Mouse (Mus musculus): ENCODE results near the gene Pfkp. TPM values are rescaled to one million over a fixed set of nuclear protein-coding genes. Genes with fewer than 3 reads are reported as not detected.

Pfkp gene
- polyA plus RNA-seq (2012; rRNA removed) = 82.0 and 93.2 TPM in 2 replicates

- Histone ChIP-seq H3K36me3 (ENCODE audit: control insufficient read depth, insufficient read depth, low read length) (no peaks in the 10 kb centered on the region), H3K27ac (ENCODE audit: control insufficient read depth, insufficient read depth, low read length) (peak within 1 kb of the TSS; percentile 85), H3K4me1 (replicated peaks; ENCODE audit: control insufficient read depth, insufficient read depth, low read length) (no peaks in the 10 kb centered on the region; the same call in 1 of the 2 replicates), H3K4me3 (ENCODE audit: control insufficient read depth, insufficient read depth, low read length) (peak within 1 kb of the TSS; percentile 57), H3K27me3 (ENCODE audit: control insufficient read depth, insufficient read depth, low read length) (no peaks in the 10 kb centered on the region)
- TF ChIP-seq POLR2A (IDR thresholded peaks at IDR 0.05; ENCODE audit: control insufficient read depth, extremely low read depth, insufficient read depth, low read length, poor library complexity) (peak; percentile 67; the same call in 1 of the 2 replicates), CTCF (IDR thresholded peaks at IDR 0.05; ENCODE audit: borderline replicate concordance, control insufficient read depth, extremely low read depth, insufficient read depth, low read length, poor library complexity) (peak; percentile 15; the same call in 1 of the 2 replicates)
- WGBS = under 1% methylated on average over 34 of the region's 34 CpGs
- peak; percentile 94 for DNase-seq
These were observed at the start of gene Pfkp for GRCm38 (mm10) chr13:6648669-6649233. Gene Pfkp, minus strand, starts transcription at chr13:6648777.

- 84% methylated on average over 3 of the region's 3 CpGs for WGBS
- H3K4me3 ChIP-seq (ENCODE audit: control insufficient read depth, insufficient read depth, low read length) = no peak overlapping the region
- H3K4me1 ChIP-seq (replicated peaks; ENCODE audit: control insufficient read depth, insufficient read depth, low read length) = no peaks in the 10 kb centered on the region
- no peaks in the 10 kb centered on the region for H3K27me3 ChIP-seq (ENCODE audit: control insufficient read depth, insufficient read depth, low read length)
- no peak for TF ChIP-seq CTCF (IDR thresholded peaks at IDR 0.05; ENCODE audit: borderline replicate concordance, control insufficient read depth, extremely low read depth, insufficient read depth, low read length, poor library complexity)
- no peak for TF ChIP-seq POLR2A (IDR thresholded peaks at IDR 0.05; ENCODE audit: control insufficient read depth, extremely low read depth, insufficient read depth, low read length, poor library complexity)
- DNase-seq = no peak
- H3K27ac ChIP-seq (ENCODE audit: control insufficient read depth, insufficient read depth, low read length) = no peak overlapping the region
- H3K36me3 ChIP-seq (ENCODE audit: control insufficient read depth, insufficient read depth, low read length) = no peaks in the 10 kb centered on the region
These were observed 42.0 kb upstream of the Pfkp start for GRCm38 (mm10) chr13:6690607-6691006.

GRCm38 (mm10) chr13:6689962-6690361, 41.4 kb upstream of the Pfkp start:
- no peaks in the 10 kb centered on the region for H3K27me3 ChIP-seq (ENCODE audit: control insufficient read depth, insufficient read depth, low read length)
- DNase-seq = peak; percentile 73
- TF ChIP-seq CTCF (IDR thresholded peaks at IDR 0.05; ENCODE audit: borderline replicate concordance, control insufficient read depth, extremely low read depth, insufficient read depth, low read length, poor library complexity) (peak; percentile 87), POLR2A (IDR thresholded peaks at IDR 0.05; ENCODE audit: control insufficient read depth, extremely low read depth, insufficient read depth, low read length, poor library complexity) (no peak)
- no peaks in the 10 kb centered on the region for H3K36me3 ChIP-seq (ENCODE audit: control insufficient read depth, insufficient read depth, low read length)
- no peaks in the 10 kb centered on the region for H3K4me1 ChIP-seq (replicated peaks; ENCODE audit: control insufficient read depth, insufficient read depth, low read length)
- WGBS = 61% methylated on average over 4 of the region's 4 CpGs
- H3K4me3 ChIP-seq (ENCODE audit: control insufficient read depth, insufficient read depth, low read length) = no peak overlapping the region
- no peak overlapping the region for H3K27ac ChIP-seq (ENCODE audit: control insufficient read depth, insufficient read depth, low read length)

- peak; percentile 27 for DNase-seq
- no peak for TF ChIP-seq POLR2A (IDR thresholded peaks at IDR 0.05; ENCODE audit: control insufficient read depth, extremely low read depth, insufficient read depth, low read length, poor library complexity)
- no peak for TF ChIP-seq CTCF (IDR thresholded peaks at IDR 0.05; ENCODE audit: borderline replicate concordance, control insufficient read depth, extremely low read depth, insufficient read depth, low read length, poor library complexity)
- Histone ChIP-seq H3K4me3 (ENCODE audit: control insufficient read depth, insufficient read depth, low read length) (no peak overlapping the region), H3K27me3 (ENCODE audit: control insufficient read depth, insufficient read depth, low read length) (no peaks in the 10 kb centered on the region), H3K4me1 (replicated peaks; ENCODE audit: control insufficient read depth, insufficient read depth, low read length) (no peaks in the 10 kb centered on the region), H3K36me3 (ENCODE audit: control insufficient read depth, insufficient read depth, low read length) (no peaks in the 10 kb centered on the region), H3K27ac (ENCODE audit: control insufficient read depth, insufficient read depth, low read length) (no peak overlapping the region)
- 50% methylated on average over 7 of the region's 7 CpGs for WGBS
These were observed 40.3 kb upstream of the Pfkp start for GRCm38 (mm10) chr13:6688790-6689433.

GRCm38 (mm10) chr13:6666887-6667286, 18.3 kb upstream of the Pfkp start:
- 90% methylated on average over 4 of the region's 4 CpGs for WGBS
- Histone ChIP-seq H3K4me1 (replicated peaks; ENCODE audit: control insufficient read depth, insufficient read depth, low read length) (no peaks in the 10 kb centered on the region), H3K27ac (ENCODE audit: control insufficient read depth, insufficient read depth, low read length) (no peak overlapping the region), H3K4me3 (ENCODE audit: control insufficient read depth, insufficient read depth, low read length) (no peak overlapping the region), H3K27me3 (ENCODE audit: control insufficient read depth, insufficient read depth, low read length) (no peaks in the 10 kb centered on the region), H3K36me3 (ENCODE audit: control insufficient read depth, insufficient read depth, low read length) (no peaks in the 10 kb centered on the region)
- no peak for TF ChIP-seq POLR2A (IDR thresholded peaks at IDR 0.05; ENCODE audit: control insufficient read depth, extremely low read depth, insufficient read depth, low read length, poor library complexity)
- no peak for TF ChIP-seq CTCF (IDR thresholded peaks at IDR 0.05; ENCODE audit: borderline replicate concordance, control insufficient read depth, extremely low read depth, insufficient read depth, low read length, poor library complexity)
- no peak for DNase-seq

- Histone ChIP-seq H3K36me3 (ENCODE audit: control insufficient read depth, insufficient read depth, low read length) (no peaks in the 10 kb centered on the region), H3K27me3 (ENCODE audit: control insufficient read depth, insufficient read depth, low read length) (no peaks in the 10 kb centered on the region), H3K27ac (ENCODE audit: control insufficient read depth, insufficient read depth, low read length) (no peak overlapping the region), H3K4me1 (replicated peaks; ENCODE audit: control insufficient read depth, insufficient read depth, low read length) (no peaks in the 10 kb centered on the region), H3K4me3 (ENCODE audit: control insufficient read depth, insufficient read depth, low read length) (no peak overlapping the region)
- TF ChIP-seq CTCF (IDR thresholded peaks at IDR 0.05; ENCODE audit: borderline replicate concordance, control insufficient read depth, extremely low read depth, insufficient read depth, low read length, poor library complexity) = no peak
- TF ChIP-seq POLR2A (IDR thresholded peaks at IDR 0.05; ENCODE audit: control insufficient read depth, extremely low read depth, insufficient read depth, low read length, poor library complexity) = no peak
- DNase-seq = no peak
- WGBS = 52% methylated on average over 1 of the region's 1 CpGs
These were observed 16.9 kb upstream of the Pfkp start for GRCm38 (mm10) chr13:6665506-6665905.
